Mouse (Mus musculus): ENCODE results near the gene Tmem128.
A peak's percentile ranks its signal among the peaks of the same experiment; 100 is the strongest.

The Tmem128 gene

DNA sequence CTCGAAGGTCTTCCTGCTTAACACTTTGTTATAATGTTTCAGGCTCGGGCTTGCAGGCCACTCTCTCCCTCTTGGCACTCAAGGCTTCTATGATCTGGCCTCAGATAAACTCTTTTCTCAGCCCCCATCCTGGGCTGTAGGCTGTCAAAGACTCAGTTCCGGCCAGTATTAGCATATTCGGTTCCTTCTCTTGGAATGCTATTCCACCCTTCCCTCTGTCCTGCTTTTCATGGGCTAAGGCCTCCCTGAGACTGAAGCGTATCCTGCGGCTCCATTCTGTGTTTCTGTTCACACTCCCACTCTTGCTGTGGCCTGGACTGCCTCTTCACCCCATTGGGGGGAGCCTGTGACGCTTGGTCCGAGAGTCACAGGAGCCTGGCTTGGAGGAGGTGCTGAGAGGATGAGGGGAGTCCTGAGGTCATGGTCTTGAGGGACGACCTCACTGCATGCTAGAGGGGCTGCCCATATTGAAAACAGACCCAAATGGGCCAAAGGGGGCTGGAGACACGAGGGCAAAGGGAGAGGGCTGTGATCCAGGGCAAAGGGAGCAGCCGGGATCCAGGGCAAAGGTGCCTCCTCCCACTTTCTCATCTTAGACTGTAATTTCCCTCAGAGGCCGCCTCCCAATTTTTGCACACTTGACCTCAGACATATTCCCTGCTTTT is 18.1 kb downstream of the Tmem128 start:
- no peak for DNase-seq

DNA sequence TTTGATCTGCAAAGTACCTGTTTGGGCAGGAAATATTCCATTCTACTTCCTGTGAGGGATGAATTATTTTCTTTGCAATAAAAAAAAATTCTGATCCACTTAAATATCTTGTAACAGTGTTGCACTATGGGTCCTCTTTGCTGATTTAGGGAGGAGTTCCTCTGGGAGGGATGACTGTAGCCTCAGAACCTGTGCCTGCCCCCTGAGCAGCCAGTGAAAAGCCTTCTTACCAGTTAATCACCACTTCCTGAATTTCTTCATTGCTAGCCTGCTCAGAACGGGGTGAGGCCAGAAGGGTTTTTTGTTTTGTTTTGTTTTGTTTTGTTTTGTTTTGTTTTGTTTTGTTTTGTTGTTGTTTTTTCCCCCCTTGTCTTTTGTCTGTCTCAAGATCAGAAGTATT is 20.1 kb downstream of the Tmem128 start:
- DNase-seq: no peak

DNA sequence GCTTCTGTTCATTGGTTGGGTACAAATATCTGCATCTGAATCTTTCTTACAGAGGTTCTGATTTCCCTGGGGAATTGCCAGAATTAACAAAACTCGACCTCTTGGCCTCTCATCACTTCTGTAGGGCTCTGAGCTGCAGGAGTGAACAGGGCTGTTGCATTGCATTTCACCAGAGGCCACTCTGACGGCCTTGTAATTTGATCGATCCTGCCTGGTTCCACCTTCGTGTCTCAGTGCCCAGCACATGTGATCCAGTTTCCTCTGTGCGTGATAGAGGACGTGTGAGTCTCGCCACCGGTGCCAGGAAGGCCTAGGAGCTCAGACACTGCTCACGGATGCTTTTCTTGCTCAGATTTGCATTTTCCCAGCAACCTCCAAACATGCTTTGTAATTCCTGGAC is 25.7 kb downstream of the Tmem128 start:
- no peak for DNase-seq

DNA sequence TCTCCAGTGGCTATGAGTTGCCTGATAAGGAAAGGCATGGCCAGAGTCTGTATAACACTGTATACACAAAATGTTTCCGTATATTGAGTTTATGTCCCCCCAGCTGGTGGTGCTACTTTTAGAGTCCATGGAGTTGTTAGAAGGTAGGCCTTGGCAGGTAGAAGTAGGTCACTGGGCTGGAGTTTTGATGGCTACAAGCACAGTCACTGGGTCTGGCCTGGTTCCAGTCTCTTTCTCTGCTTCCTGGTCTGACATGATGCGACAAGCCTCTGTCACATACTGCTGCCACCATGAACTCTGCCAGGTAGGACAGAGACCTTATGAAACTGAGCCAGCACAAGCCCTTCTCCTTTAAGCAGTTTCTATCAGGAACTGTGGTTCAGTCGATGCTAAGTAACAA is 28.5 kb downstream of the Tmem128 start:
- no peak for DNase-seq

DNA sequence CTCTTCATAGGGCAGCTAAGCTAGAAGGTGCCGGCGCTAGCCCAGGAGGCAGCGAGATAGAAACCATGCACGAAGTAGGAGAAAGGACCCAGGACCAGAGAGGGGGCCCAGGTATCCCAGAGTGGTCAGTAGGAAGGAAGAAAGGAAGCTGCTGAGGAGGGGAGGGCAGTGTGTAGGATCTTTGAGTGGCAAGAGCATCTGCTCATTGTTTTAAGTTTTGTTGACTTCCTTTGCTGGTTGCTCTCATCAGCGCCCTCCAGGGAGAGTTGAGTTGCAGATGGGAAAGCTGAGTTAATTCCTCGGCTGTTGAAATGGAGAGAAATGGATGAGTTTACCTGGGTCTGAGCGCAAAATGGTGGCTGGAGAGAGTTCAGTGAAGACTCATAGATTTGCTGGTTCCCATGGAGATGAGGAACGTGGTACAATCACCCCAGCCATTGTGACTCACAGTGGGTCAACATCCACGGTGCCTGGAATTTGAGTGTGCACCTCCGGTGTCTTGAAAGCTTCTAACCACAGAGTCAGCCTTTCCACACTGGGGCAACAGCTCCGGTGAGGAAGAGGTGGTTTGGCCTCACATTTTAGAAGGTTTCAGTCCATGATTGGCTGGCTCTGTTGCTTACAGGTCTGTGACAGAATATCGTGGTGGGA is 41.9 kb downstream of the Tmem128 start:
- no peak for DNase-seq

DNA sequence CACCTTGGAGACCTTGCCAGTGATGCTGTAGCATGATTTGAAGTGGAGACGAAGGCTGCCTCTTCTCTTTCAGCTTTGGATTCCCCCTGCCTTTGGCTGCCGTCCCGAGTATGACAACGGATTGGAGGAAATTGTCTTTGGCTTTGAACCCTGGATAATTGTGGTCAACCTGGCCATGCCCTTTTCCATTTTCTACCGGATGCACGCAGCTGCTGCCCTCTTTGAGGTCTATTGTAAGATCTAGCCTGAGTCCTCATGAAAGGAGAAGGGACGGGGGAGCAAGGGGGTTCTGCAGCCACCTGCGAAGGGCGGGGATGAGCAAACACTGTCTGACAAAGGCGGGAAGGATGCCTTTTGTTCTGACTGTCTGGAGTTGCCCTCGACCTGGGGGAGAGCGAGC is 42.7 kb downstream of the Tmem128 start:
- no peak for DNase-seq

DNA sequence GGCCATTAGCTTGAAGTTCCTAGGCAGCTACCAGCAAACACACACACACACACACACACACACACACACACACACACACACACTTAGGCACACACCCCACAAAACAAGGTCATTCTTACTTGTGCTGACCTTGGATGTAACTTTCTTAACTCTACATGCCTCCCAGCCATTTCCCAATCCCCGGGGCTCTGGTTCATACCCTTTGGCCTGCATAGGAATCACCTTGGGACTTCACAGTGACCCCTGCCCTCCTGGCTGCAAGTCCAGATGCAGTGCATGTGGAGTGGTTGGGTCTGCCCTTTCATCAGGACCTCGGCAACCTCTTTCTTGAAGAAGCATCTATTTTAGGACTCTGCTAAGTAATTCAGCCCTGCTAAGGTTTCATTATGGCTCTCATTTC is 45.3 kb downstream of the Tmem128 start:
- DNase-seq: no peak

DNA sequence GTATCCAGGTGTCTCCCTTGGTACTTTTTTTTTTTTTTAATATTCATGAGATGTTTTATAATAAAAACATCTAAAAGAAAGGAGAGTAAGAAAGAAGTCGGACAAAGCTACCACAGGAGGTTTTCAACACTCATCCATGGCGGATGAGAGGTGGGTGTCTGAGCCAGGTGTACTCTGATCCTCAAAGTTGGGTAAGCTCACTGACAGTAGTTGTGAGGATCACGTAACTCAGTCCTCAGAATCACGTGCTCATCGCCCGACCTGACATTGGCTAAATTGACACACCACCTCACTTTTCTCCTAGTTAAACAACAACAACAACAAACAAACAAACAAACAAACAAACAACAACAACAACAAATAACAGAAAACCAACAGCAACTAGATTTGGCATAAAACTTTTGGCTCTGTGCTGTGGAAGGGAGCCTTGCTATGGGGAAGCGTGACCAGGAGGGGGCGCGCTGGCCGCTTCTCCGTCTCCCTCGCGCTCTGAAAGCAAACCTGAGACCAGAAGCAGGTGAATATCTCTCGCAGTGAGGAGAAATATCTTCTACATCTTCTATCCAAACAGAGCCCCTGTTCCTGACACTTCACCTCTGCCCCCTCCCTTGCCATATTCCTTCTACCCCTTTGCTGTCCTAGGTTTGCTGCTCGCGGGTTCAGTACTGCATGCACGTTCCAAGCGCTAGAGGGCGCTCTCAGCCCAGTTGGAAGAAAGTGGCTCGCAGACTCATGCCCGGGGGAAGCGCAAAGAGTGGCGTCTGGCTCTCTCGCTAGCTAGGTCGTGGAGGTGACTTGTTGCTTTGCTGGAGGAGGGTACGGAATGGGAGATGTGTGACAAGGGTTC is 47.5 kb downstream of the Tmem128 start:
- peak; percentile 92 for DNase-seq

DNA sequence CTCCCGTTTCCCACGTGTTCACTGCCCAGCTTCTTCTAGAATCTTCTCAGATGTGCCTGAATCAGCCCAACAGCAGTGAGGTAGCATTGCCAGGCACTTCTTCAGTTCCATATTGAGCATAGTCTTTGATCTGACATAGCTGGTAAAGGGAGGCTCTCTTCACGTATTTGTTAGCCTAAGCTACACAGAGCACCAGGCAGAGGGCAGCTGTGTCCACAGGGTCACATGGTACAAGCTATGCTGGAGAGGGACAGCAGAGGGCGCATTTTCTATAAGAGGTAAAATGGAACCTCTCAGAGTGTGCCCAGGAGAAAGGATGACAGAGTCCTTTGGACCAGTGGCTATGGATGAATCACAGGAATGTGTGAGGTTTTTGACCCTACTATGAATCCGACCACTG is 48.9 kb downstream of the Tmem128 start:
- DNase-seq: peak; percentile 43

DNA sequence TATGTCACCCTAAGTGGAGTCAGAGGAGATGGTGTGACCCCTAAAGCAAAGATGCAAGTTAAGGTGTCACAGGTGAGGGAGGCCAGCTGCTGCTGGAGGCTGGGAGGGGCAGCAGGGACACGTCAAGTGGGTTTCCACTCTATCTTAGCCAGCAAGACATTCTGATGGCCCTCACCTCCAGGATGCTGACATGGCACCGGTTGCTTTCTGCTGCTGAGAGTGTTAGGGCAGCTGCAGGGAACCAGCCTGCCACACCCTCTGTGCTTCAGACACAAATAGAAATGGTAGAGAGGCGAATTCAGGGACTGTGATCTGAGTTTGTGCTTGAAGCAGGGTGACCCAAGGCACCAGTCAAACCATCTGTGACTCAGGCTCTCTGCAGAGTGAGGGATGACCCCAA is 49.8 kb downstream of the Tmem128 start:
- DNase-seq: no peak
